Mouse (Mus musculus): ENCODE results near the gene Hoxb5.

DNA sequence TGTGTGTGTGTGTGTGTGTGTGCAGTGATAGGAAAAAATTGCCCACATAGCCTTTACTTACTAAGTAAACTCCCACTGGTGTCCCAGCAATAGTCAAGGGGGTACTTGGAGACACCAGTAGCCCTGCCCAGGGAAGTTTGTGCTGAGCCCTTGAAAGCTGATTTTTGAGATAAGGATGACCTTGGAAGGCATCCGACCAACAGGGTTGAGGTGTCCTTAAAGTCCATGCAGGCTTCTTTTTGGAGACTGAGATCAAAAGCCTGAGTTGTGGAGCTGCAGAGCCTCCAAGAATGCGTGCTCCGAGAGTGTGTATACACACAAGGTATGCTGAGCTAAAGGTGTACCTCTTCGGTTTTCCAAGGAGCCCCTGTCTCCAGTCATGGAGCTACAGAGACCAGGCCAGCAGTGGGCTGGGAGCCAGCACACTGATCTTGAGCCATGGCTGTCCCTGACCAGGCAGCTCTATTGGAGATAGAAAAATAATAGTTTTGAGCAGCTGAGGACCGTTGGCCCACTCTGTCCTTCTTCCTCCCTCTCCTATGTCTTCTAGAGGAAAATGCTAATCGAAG, 40.8 kb upstream of the Hoxb5 start:
- no peak for TF ChIP-seq POLR2A (IDR thresholded peaks at IDR 0.05; ENCODE audit: borderline replicate concordance, control insufficient read depth, low read depth, low read length)
- TF ChIP-seq CTCF (IDR thresholded peaks at IDR 0.05; ENCODE audit: control insufficient read depth, insufficient read depth, low read length): no peak

Data from bone marrow, adult 2 months (tissue).